Mouse (Mus musculus): ENCODE results near the gene Opn1sw. TPM values are rescaled to one million over a fixed set of nuclear protein-coding genes. Genes with fewer than 3 reads are reported as not detected.
"Not testable (repeated sequence)": the region's sequence is repeated elsewhere in the genome, so short reads cannot be mapped to it uniquely, and the experiment has no call there.

The Opn1sw gene
- polyA plus RNA-seq, 1 experiment from 2014 or later = 0.69 TPM

DNA sequence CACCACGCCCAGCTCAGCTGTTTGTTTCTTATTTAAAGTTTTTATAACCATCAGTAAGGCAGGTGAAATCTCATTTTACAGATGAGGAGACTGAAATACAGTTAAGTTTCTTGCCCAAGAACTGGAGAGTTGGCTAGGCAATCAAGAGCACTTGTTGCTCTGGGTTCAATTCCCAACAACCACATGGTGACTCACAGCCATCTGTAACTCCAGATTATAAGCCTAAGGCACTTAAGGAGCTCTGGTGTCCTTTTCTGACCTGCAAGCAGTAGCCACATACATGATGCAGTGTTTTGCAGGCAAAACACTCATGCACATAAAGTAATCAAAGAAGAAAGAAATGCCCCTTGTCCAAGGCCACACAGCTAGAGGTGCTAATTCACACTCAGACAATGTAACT is 23.0 kb downstream of the Opn1sw start:
- no peak overlapping the region for H3K9ac ChIP-seq
- no peaks in the 10 kb centered on the region for H3K9me3 ChIP-seq (replicated peaks)
- WGBS = 89% methylated on average over 1 of the region's 1 CpGs
- H3K27ac ChIP-seq (ENCODE audit: poor library complexity, severe bottlenecking) = no peak overlapping the region
- peaks cover 58% of the 10 kb centered on the region for H3K36me3 ChIP-seq
- H3K27me3 ChIP-seq (replicated peaks) = no peaks in the 10 kb centered on the region
- H3K4me3 ChIP-seq = no peak overlapping the region
- H3K4me2 ChIP-seq = no peak overlapping the region
- peaks cover 7% of the 10 kb centered on the region for H3K4me1 ChIP-seq (replicated peaks)
- ATAC-seq (ENCODE audit: insufficient number of reproducible peaks, low FRiP score) = no peak

DNA sequence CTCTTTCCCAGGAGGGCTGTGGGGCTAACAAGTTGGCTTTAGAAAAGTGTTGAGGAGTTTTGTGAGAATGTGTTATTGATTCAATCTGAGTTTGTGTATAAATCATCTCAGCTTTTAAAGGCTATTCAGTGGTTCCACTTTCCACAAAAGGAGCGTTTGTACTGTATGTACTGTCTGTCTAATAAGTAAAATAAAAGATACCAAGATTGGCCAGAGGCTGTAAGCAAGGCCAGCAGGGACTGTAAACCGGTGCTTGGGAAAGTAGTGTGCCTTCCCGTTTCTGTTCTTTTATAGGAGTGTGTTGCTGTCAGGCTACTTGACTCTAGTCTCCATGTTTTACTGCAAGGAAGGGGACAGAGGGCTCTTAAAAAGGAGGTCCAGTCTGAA is 25.1 kb downstream of the Opn1sw start:
- no peak for ATAC-seq (ENCODE audit: insufficient number of reproducible peaks, low FRiP score)
- Histone ChIP-seq H3K4me1 (replicated peaks) (peaks cover 18% of the 10 kb centered on the region), H3K27ac (ENCODE audit: poor library complexity, severe bottlenecking) (no peak overlapping the region), H3K9ac (no peak overlapping the region), H3K27me3 (replicated peaks) (no peaks in the 10 kb centered on the region), H3K4me3 (no peak overlapping the region), H3K4me2 (no peak overlapping the region), H3K9me3 (replicated peaks) (no peaks in the 10 kb centered on the region), H3K36me3 (peaks cover 55% of the 10 kb centered on the region)
- WGBS = 86% methylated on average over 3 of the region's 3 CpGs

DNA sequence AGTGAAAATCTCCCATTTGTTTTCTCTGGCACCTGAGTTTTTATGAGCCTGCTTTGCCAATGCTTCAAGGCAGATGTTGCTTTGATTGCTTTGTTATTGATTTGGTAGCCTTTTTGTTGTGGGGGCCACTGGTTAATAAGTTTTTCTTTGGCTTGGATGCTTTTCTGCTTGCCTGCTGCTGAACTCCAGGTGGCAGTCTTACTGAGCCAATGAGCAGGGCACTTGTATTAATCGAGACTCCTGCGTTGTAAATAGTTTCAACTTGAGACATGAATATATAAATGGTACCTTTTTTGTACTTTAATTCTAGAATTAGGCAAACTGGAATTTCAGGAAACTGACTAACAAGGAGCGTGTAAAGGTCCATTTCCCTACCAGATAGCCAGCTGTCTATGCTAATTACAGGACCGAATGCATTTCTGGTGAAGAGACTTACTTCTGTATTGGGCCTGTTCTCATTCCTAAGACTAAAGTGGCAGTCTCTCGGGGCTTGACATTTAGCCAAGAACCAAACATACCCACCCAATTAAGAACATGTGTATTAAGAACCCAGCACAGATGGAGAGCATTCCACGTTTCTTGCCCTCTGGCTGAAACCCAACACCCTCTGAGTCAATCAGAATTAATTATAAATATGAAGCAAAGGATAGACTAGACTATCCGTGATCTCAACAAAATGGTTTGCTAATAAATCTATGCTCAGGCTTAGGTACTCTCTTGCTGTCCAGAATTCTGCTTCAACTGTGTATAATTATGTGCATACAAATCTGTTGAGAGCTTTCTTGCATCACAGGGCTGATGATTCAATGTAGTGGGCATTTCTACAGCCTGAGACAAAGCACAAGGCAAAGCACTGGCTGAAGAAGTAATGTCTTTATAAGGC is 25.8 kb downstream of the Opn1sw start:
- no peaks in the 10 kb centered on the region for H3K27me3 ChIP-seq (replicated peaks)
- no peak for ATAC-seq (ENCODE audit: insufficient number of reproducible peaks, low FRiP score)
- no peaks in the 10 kb centered on the region for H3K9me3 ChIP-seq (replicated peaks)
- H3K4me3 ChIP-seq = no peak overlapping the region
- no peak overlapping the region for H3K9ac ChIP-seq
- H3K4me1 ChIP-seq (replicated peaks) = peaks cover 18% of the 10 kb centered on the region
- H3K36me3 ChIP-seq = peaks cover 56% of the 10 kb centered on the region
- WGBS = 75% methylated on average over 7 of the region's 7 CpGs
- no peak overlapping the region for H3K4me2 ChIP-seq
- H3K27ac ChIP-seq (ENCODE audit: poor library complexity, severe bottlenecking) = no peak overlapping the region; the same call in 1 of the 2 replicates

DNA sequence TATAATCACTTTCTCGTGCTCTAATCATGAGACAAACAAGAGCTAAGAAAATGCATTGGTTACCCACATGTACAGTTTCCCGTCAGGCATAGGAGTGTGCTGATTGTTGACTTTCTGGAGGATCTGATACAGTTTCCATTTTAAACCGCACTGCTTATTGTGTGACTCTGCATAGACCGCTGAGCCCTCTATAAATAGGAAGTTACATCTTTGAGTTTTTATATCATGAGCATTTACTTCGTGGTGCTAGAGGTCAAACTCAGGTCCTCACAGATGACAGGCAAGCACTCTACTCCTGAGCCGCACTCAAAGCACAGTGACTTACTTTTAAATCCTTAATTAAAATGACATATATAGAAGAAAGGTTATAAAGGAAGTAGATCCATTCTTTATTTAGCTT is 28.1 kb downstream of the Opn1sw start:
- H3K36me3 ChIP-seq = peaks cover 47% of the 10 kb centered on the region
- 43% methylated on average over 6 of the region's 6 CpGs for WGBS
- peak overlapping the region; percentile 6; the same call in 1 of the 2 replicates for H3K4me2 ChIP-seq
- peaks cover 24% of the 10 kb centered on the region for H3K4me1 ChIP-seq (replicated peaks)
- H3K9me3 ChIP-seq (replicated peaks) = no peaks in the 10 kb centered on the region
- H3K27ac ChIP-seq (ENCODE audit: poor library complexity, severe bottlenecking) = peak overlapping the region; percentile 55
- H3K27me3 ChIP-seq (replicated peaks) = no peaks in the 10 kb centered on the region
- no peak for ATAC-seq (ENCODE audit: insufficient number of reproducible peaks, low FRiP score)
- H3K9ac ChIP-seq = no peak overlapping the region
- no peak overlapping the region for H3K4me3 ChIP-seq

DNA sequence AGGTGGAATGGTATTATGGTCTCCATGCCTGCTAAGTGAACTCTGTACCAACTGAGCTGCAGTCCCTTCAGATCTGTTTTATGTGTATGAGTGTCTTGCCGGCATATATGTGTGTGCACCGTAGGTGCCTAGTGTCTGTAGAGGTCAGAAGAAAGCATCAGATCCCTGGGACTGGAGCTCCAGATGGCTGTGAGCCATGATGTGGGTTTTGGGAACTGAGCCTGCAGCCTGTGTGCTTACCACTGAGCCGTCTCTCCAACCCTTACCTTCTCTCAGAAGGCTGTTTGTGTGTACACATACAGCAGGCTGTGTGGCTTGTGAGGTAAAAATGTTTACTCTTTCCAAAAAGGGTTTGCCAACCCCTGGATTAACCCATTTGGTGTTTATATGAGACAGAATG is 28.9 kb downstream of the Opn1sw start:
- 86% methylated on average over 3 of the region's 3 CpGs for WGBS
- H3K9ac ChIP-seq = no peak overlapping the region
- H3K4me2 ChIP-seq = no peak overlapping the region
- no peaks in the 10 kb centered on the region for H3K9me3 ChIP-seq (replicated peaks)
- no peak overlapping the region for H3K27ac ChIP-seq (ENCODE audit: poor library complexity, severe bottlenecking)
- no peak overlapping the region for H3K4me3 ChIP-seq
- H3K27me3 ChIP-seq (replicated peaks) = no peaks in the 10 kb centered on the region
- ATAC-seq (ENCODE audit: insufficient number of reproducible peaks, low FRiP score) = no peak
- peaks cover 44% of the 10 kb centered on the region for H3K36me3 ChIP-seq
- peaks cover 27% of the 10 kb centered on the region for H3K4me1 ChIP-seq (replicated peaks)

DNA sequence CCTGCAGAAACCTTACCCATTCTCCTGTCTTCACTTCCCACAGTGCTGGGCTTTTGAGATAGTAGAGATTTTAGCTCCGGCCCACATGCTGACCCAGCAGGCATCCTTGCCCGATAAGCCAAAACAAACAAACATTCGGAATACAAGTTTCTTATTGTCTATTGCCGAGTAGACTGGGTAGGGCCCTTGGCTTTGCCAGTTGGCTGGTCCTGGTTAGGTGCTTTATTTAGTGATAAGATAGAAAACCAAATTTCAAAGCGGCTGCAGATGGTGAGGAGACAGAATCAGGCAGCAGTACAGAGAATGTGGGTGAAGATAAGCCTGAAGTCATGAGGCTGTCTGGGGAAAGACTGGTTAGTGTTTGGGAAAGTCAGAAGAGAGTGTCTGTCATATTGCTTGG is 35.5 kb downstream of the Opn1sw start:
- H3K9me3 ChIP-seq (replicated peaks) = no peaks in the 10 kb centered on the region
- no peak overlapping the region for H3K9ac ChIP-seq
- H3K36me3 ChIP-seq = peaks cover 15% of the 10 kb centered on the region
- no peaks in the 10 kb centered on the region for H3K27me3 ChIP-seq (replicated peaks)
- no peak for ATAC-seq (ENCODE audit: insufficient number of reproducible peaks, low FRiP score)
- peaks cover 45% of the 10 kb centered on the region for H3K4me1 ChIP-seq (replicated peaks)
- H3K27ac ChIP-seq (ENCODE audit: poor library complexity, severe bottlenecking) = peak overlapping the region; percentile 73
- H3K4me3 ChIP-seq = peak overlapping the region; percentile 17; the same call in 1 of the 2 replicates
- 4% methylated on average over 5 of the region's 5 CpGs for WGBS
- H3K4me2 ChIP-seq = peak overlapping the region; percentile 59

DNA sequence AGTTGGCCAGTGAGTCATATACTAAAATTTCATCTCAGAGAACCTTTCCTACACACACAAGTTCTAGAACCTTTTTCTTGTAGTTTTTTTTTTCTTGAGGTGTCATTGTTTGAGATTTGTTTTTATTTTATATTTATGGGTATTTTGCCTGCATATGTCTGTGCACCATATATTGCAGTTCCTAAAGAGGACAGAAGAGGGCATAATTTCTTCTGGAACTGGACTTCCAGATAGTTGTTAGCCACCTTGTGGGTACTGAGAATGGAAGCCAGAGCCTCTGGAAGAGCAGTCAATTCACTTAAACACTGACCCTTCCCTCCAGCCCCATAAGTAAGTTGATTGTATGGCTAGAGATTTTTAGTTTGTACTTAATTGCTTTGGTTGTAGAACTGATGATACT is 36.7 kb downstream of the Opn1sw start:
- peaks cover 4% of the 10 kb centered on the region for H3K36me3 ChIP-seq
- H3K4me3 ChIP-seq = no peak overlapping the region
- no peaks in the 10 kb centered on the region for H3K27me3 ChIP-seq (replicated peaks)
- no peak overlapping the region for H3K27ac ChIP-seq (ENCODE audit: poor library complexity, severe bottlenecking)
- peaks cover 50% of the 10 kb centered on the region for H3K4me1 ChIP-seq (replicated peaks)
- no peak for ATAC-seq (ENCODE audit: insufficient number of reproducible peaks, low FRiP score)
- no peak overlapping the region for H3K9ac ChIP-seq
- no peak overlapping the region for H3K4me2 ChIP-seq
- H3K9me3 ChIP-seq (replicated peaks) = no peaks in the 10 kb centered on the region

DNA sequence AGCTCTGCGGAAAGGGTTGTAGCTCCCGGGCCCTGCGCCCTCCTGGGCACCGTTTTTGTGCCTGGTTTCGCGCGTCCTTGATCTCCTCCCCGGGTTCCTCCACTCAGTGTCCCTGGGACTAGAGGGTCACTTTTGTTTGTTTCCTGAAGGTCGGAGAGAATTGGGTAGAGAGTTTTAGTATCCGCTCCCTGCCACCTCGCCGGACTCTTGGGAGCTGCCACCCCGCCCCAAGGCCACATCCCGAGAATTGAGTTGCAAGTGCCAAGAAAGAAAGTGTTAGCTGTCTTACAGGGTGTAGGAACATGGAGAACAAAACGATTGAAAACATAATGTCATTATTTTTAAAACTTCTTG is 39.9 kb downstream of the Opn1sw start:
- ATAC-seq (ENCODE audit: insufficient number of reproducible peaks, low FRiP score) = peak; percentile 0; the same call in 1 of the 2 replicates
- Histone ChIP-seq H3K9me3 (replicated peaks) (no peaks in the 10 kb centered on the region), H3K27me3 (replicated peaks) (no peaks in the 10 kb centered on the region), H3K36me3 (no peaks in the 10 kb centered on the region), H3K4me3 (peak overlapping the region; percentile 95), H3K27ac (ENCODE audit: poor library complexity, severe bottlenecking) (peak overlapping the region; percentile 82), H3K4me2 (peak overlapping the region; percentile 72), H3K4me1 (replicated peaks) (peaks cover 37% of the 10 kb centered on the region), H3K9ac (peak overlapping the region; percentile 93)
- WGBS = under 1% methylated on average over 15 of the region's 15 CpGs

DNA sequence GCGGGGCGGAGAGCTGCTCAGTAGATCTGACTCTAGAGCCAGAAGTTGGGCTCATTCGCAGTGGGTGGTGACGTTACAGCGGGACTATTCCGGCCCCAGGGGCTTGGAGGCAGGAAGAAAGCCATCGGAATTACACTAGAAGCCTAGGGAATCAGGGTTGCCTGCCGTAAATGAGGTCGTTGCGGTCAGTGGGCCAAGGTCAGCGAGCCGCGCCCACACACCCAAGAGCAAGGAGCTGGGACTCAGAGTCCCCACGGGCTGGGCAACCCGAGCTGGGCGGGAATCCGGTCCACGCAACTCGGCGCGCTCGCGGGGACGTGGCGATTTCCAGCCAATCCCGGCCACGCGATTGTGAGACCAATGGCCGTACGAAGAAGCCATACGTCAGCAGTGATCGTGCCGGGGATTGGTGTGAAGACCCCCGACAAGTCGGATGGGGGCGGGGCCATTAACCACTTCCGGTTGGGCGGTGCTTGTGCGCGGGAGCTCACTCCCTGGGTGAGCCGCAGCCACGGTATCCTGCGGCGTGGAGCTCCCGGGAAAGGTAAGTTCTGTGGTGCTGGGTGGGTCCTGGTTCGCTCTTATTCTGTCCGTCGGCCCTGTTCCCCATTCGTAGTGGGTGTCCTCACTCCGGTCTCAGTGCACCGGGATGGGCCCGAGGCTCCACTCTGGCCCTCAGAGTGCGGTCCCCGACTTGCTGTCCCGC is 40.5 kb downstream of the Opn1sw start, which contains the start of gene Calu:
TSS of gene Calu (plus strand) at position 405 of the 706 bp plus-strand sequence.
- H3K36me3 ChIP-seq = no peaks in the 10 kb centered on the region
- no peaks in the 10 kb centered on the region for H3K27me3 ChIP-seq (replicated peaks)
- peak within 1 kb of the TSS; percentile 95 for H3K4me3 ChIP-seq
- under 1% methylated on average over 55 of the region's 55 CpGs for WGBS
- peak within 1 kb of the TSS; percentile 72 for H3K4me2 ChIP-seq
- peaks cover 32% of the 10 kb centered on the region for H3K4me1 ChIP-seq (replicated peaks)
- ATAC-seq (ENCODE audit: insufficient number of reproducible peaks, low FRiP score) = peak; percentile 99
- H3K27ac ChIP-seq (ENCODE audit: poor library complexity, severe bottlenecking) = peak within 1 kb of the TSS; percentile 96
- H3K9ac ChIP-seq = peak within 1 kb of the TSS; percentile 93
- H3K9me3 ChIP-seq (replicated peaks) = no peaks in the 10 kb centered on the region

DNA sequence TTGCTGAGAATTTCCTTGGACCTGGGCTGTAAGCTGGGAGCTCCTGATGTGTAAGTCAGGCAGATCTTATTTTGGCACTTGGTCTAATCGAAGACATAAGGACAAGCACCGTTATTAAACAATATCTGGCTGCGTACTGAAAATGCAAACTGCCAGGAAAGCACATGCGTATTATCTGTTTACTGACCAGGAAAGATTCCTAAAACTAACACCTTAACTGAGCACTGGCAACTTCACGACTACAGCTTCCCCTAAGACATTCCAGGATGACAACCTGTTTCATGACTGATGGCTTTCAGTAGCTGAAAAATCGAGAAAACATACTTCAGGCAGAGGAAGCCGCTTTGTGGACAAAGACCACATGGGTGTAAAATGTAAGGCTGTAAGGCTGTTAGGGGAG is 41.1 kb downstream of the Opn1sw start:
- Histone ChIP-seq H3K9ac (peak overlapping the region; percentile 78), H3K4me2 (peak overlapping the region; percentile 72), H3K36me3 (no peaks in the 10 kb centered on the region), H3K27me3 (replicated peaks) (no peaks in the 10 kb centered on the region), H3K27ac (ENCODE audit: poor library complexity, severe bottlenecking) (peak overlapping the region; percentile 96), H3K9me3 (replicated peaks) (no peaks in the 10 kb centered on the region), H3K4me3 (peak overlapping the region; percentile 95), H3K4me1 (replicated peaks) (peaks cover 27% of the 10 kb centered on the region)
- ATAC-seq (ENCODE audit: insufficient number of reproducible peaks, low FRiP score) = no peak
- WGBS = 35% methylated on average over 7 of the region's 7 CpGs

DNA sequence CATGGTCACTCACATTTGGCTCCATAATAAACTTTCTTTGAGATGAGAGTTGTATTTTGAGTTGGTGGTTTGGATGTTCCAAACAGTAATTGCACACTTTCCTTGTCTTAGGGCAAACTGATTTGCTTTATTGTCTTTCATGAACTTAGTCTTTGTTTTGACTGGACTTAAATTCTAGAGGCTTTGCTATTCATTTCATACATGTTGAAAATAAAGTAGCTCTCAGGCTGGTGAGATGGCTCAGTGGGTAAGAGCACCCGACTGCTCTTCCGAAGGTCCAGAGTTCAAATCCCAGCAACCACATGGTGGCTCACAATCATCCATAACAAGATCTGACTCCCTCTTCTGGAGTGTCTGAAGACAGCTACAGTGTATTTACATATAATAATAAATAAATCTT is 41.8 kb downstream of the Opn1sw start:
- not testable (repeated sequence) for H3K36me3 ChIP-seq; H3K27me3 ChIP-seq (replicated peaks); H3K27ac ChIP-seq (ENCODE audit: poor library complexity, severe bottlenecking); H3K9ac ChIP-seq; H3K4me3 ChIP-seq; ATAC-seq (ENCODE audit: insufficient number of reproducible peaks, low FRiP score); H3K9me3 ChIP-seq (replicated peaks); H3K4me2 ChIP-seq
- H3K4me1 ChIP-seq (replicated peaks) = peaks cover 21% of the 10 kb centered on the region
- 92% methylated on average over 2 of the region's 2 CpGs for WGBS
